Mouse (Mus musculus) embryo, embryonic 9.5 days (tissue): ENCODE measurements around the gene Tmem251.

Source experiments
- DNase-seq: peaks from one replicate; pipeline ENCODE4 v3.0.0-alpha.2; 2017; ENCODE audit errors: extremely low spot score

The Tmem251 gene

GRCm38 (mm10) chr12:102743589-102744574, at the start of gene Tmem251, which contains the start of gene Moap1:
Gene Tmem251 (plus strand): TSS chr12:102743762.
Gene Moap1 (minus strand): TSS chr12:102743661.
- DNase-seq = peak; percentile 91

DNA sequence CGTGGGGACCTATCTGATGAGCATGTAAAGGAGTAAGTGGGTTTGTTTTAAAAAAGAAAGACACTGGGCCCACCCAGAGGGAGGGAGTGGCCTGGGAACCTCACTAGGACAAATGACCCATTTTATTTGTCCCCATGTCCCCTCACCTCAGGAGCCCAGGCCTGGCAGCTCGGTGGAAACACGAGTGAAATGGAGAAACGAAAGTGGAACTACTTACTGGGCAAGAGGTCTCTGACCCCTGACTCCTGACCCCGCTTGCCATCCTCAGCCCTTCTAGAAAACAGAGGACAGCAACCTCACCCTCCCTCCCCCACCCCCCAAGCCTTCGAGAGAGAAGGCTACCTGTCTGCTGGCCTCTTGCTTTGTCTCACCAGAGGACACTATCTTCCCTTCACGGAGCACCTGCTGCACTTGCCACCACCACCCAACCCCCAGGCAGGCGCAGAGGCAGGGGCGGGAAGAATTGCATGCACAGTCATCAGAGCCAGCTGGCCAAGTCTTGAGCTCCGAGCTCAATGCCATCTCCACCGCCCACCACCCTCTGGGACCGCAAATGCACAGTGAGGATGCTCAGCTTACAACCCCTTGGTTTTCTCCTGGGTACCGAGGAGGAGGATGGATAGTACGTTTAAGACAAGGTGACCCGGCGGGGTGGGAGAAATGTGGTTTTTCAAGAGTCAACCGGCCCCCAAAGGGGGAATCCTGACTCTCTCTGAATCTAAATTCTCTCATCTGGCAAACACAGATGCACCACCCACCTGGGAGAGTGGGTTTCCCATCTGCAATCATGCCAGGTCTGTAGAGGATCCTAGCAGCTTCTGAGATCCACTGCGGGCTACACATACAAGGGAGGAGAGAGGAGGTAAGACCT, 48.0 kb upstream of the Tmem251 start:
- no peak for DNase-seq

DNA sequence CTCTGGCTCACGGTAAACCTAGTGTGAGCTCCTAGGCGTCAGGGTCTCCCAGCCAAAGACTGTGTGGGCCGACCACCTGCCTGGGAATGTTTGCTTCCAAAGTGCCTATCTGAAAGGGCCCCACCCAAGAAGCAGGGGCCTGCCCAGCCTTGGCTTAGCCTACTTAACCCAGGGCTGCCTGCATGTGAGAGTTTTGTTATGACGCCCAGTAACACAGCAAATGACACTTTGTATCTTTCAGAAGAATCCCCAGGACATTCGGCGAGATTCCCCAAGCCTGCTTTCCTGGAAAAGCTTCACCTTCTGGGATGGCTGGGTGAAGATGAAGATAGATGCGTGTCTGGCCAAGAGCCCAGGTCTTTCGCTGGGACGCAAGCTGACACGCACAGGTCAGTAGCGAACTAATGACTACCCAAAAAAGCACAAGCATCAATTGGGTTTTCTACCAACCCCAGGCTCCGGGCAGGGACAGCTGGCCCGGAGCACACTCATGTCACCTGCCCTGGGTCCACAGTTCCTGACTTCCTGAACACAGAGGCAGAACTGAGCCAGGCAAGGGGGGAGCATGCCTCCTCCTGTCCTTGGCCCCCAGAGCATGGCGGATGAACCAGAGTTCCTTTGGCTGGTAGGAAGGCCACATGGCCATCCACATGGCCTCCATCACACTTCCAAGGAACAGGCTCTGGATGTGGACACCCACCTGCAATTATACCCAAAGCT, 46.8 kb upstream of the Tmem251 start:
- no peak for DNase-seq

- no peak for DNase-seq
Observed at GRCm38 (mm10) chr12:102697381-102697780, 46.2 kb upstream of the Tmem251 start.

DNA sequence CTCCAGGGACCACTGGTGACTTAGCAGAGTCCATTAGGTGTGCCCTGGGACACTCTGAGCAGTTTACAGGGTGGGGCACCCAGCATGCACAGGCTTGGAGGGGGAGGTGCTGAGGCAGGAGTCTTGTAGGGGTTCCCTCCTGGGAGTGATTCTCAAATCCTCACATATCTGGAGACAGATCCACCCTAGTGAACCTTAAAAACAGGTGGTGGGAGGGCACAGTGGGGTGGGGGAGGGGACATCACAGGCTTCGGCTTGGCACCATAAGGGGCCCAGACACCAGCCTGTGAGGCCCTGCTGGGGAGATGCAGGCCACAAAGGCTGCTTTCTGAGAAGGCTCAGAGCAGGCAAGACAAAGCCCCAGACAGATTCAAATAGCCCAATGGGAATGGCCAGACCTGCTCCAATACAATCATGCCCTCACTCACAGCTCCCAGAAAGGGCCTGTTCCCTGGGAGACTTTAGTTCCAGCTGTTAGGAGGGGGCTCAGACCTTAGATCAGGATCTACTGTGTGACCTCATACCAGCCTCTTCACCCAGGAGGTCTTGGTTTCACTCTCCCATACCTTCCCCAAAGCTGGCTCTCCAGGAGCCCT, 45.4 kb upstream of the Tmem251 start:
- no peak for DNase-seq

DNA sequence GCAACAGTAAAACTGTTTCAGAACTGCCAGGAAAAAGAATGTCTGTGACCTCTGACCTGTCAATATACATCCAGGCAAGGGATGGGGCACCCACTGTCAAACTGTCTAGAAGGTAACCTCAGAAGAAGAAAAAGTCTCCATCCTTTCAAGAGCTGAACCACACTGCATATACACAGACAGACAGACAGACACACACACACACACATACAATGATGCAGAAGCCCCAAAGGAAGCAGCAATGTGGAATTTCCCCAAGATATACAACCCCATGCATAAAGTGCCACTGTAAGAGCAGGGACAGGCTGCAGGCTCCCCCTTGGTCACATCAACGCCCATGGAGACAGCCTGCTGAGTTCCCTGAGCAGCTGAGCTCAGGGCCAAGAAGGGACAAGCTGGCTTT, 44.4 kb upstream of the Tmem251 start:
- no peak for DNase-seq

- no peak for DNase-seq
Observed at GRCm38 (mm10) chr12:102700453-102700852, 43.1 kb upstream of the Tmem251 start.

GRCm38 (mm10) chr12:102701691-102702207, 41.8 kb upstream of the Tmem251 start:
- DNase-seq = no peak

GRCm38 (mm10) chr12:102702356-102703110, 41.0 kb upstream of the Tmem251 start:
- peak; percentile 79 for DNase-seq

DNA sequence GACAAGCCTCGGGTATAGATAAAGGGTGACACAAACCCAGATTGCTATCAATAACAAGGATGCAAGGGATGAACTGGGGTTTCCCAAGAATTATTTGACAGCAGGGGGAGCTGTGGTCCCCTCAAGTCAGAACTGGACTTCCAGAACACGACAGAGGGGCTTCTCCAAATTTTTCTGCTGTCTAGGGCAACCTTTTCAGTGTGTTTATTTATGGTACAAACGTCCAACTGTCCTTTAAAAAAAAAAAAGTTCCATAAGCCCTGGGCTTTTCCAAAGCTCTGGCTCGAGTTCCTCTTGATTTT, 40.5 kb upstream of the Tmem251 start:
- no peak for DNase-seq

DNA sequence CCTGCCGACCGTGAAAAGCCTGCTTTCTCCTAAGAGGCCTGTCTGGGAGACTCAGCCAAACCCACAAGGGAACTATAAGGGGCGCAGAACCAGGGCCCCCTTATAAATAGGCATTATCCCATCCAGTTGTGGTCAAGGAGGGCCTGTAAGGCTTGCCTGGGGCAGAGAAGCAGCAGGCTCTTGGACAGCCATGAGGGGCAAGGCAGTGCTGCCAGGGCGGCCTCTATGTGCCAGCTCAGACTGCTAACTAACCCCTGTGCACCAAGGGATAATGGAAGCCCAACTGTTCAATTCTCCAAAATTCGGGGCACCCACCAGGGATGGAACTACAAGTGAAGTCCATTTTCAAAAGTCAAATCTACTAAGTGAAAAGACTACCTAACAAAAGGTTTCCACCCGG, 40.1 kb upstream of the Tmem251 start:
- DNase-seq = no peak

DNA sequence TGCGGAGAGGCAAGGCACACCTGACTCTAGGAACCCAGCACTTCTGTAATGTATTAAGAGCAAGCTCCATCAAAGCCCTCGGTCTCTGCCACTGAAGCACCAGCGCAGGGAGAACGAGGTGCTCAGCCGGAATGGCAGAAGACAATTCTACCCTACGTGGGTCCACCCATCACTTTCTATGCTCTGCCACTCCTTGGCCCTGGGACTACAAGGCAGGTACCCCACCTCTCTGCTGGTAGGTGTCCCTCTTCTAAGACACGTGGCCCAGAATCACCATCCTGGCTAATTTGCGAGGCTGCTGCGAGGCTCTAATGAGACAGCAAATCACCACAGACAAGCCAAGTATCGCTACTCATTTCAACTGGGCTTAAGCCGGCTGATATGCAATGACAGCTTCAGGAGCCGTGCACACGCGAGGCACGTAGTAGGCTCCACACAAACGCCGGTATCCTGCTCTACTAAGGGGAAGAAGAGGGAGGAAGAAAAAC, 39.6 kb upstream of the Tmem251 start:
- no peak for DNase-seq

GRCm38 (mm10) chr12:102704457-102705198, 38.9 kb upstream of the Tmem251 start, which contains the start of gene Itpk1:
Gene Itpk1 (minus strand): TSS chr12:102704930.
- peak; percentile 68 for DNase-seq

DNA sequence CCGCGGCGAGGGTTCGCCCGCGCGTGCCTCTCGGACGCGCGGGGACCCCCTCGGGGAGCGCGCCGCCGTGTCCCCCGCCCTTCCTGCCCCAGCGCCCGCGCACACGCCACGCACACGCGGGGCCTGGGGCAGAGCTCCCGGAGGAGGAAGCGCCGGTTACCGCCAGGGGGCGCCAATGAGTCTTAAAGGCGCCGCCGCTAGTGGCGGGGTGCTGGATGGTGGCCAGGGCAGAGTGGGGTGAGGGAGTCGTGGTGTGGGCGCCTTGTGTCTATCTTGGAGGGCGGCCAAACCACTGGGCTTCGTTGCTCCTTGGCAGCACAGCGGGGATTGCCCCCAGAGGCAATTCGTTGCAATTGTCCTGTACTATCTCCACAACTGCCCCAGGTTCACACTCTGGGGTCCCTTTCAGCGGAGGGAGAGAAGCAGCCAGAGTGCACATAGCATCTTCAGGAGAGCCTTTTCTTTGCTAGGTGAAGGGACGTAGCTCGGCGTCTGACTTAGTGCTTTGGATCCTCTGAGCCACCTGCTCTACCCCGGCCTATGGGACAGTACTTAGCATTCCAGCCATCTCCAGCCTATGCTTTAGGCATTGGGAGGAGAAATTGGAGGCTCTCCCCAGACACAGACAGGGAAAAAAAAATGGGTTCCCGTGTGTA, 38.2 kb upstream of the Tmem251 start:
- DNase-seq = peak; percentile 75

- no peak for DNase-seq
Observed at GRCm38 (mm10) chr12:102705906-102706640, 37.5 kb upstream of the Tmem251 start.

GRCm38 (mm10) chr12:102706833-102707463, 36.6 kb upstream of the Tmem251 start:
- DNase-seq = no peak

DNA sequence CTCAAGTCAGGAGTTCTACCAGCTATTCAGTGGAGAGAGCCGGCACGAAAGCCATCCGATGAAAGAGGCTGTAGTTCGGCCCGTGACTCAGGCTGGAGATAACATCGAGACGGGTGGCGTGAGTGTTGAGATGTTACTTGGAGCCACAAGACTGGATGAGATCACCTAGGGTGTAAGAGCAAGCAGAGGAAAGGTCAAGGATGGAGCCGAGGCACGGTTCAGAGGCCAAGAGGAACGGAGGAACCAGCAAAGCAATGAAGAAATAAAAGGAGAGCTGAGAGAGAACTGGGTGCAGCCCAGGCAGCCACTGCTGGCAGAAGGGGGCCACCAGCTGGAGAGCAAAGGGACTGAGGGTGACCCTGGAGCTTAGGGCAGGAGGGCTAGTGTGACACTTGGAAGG, 35.3 kb upstream of the Tmem251 start:
- DNase-seq = no peak

GRCm38 (mm10) chr12:102709896-102710295, 33.7 kb upstream of the Tmem251 start:
- no peak for DNase-seq
